Comparison of ENCODE assay signal across 13 mouse cellular contexts in the genomic region with DNA sequence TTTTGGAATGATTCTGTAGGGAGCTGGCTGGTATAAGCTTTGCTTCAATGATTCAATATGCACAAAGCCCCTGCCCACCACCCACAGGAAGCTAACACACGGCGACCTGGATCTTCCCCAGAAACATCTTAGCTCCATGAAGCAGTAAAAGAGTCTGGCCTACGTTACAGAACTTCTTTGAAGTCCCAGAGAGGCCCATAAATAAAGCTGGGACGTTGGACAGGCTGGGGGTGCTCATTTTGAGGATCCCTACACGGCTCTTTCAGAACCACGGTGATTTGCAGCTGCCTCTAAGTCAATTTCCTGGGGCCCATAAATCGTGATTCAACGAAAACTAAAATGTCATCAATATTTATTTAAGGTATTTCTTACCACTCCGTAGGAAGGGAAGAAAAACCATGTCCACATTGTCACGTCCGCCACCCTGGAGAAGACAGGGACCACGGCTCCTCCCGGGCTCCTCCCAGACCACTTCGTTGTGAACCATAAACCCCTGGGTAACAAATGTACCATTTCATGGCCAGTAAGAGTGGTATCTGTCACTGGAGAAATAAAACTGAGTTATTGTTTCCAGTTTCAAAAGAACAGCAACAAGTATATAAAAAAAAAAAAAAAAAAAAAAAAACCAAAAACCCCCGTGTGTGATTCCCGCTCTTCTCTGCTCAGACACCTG.
DNase-seq lines count a peak whose midpoint lies in the region; ATAC-seq lines count a peak whose summit lies in the region.
"Had no signal": no experiment of that assay in that cellular context is flagged by ENCODE, and none has a peak within 500 bp of the region (broad histone marks: within the 10 kb centered on the region; RNA-seq: fewer than 3 reads in every experiment).

No protein-coding gene starts in this region.

- no peak overlapping the region for H3K4me3 ChIP-seq in kidney, embryonic 16.5 days (ENCODE audit: low read length)
- no peak overlapping the region for H3K4me3 ChIP-seq in embryonic facial prominence, embryonic 14.5 days (ENCODE audit: low read depth, low read length)
- no peak overlapping the region for H3K4me3 ChIP-seq in neural tube, embryonic 14.5 days (ENCODE audit: low read depth, low read length)
- H3K4me3 ChIP-seq in heart, embryonic 11.5 days (ENCODE audit: low read depth, low read length) = no peak overlapping the region
- H3K4me3 ChIP-seq: heart, embryonic 15.5 days; layer of hippocampus, adult 2 months had no signal

- no peak for DNase-seq in kidney, postnatal 25 days
- DNase-seq in embryonic facial prominence, embryonic 14.5 days (ENCODE audit: low spot score) = no peak
- DNase-seq in mesoderm, embryonic 11.5 days (ENCODE audit: low read depth, low spot score) = peak; percentile 69
- DNase-seq in heart, postnatal 25 days (ENCODE audit: low spot score) = no peak
- DNase-seq in lung, postnatal 25 days (ENCODE audit: low spot score) = no peak
- DNase-seq: B cell, adult 2 months; right cerebral cortex, postnatal 14 days; thymus, adult 2 months had no signal

- peak overlapping the region; percentile 45 for H3K4me2 ChIP-seq in kidney, embryonic 16.5 days (replicated peaks; ENCODE audit: low read depth, low read length)
- 0 out of 2 replicates have a peak overlapping the region, but pooled peaks have one; percentile 32 for H3K4me2 ChIP-seq in embryonic facial prominence, embryonic 14.5 days (ENCODE audit: low read depth, low read length)
- peak overlapping the region; percentile 17; the same call in 1 of the 2 replicates for H3K4me2 ChIP-seq in neural tube, embryonic 14.5 days (ENCODE audit: low read depth, low read length)
- no peak overlapping the region for H3K4me2 ChIP-seq in heart, embryonic 11.5 days
- H3K4me2 ChIP-seq: heart, embryonic 15.5 days had no signal

- peak; percentile 90 for ATAC-seq in kidney, embryonic 16.5 days (ENCODE audit: low FRiP score, low TSS enrichment)
- no peak for ATAC-seq in embryonic facial prominence, embryonic 14.5 days (ENCODE audit: low read depth)
- ATAC-seq in neural tube, embryonic 14.5 days (ENCODE audit: low read depth) = peak; percentile 38; the same call in 1 of the 2 replicates
- ATAC-seq in heart, embryonic 11.5 days (replicated peaks; ENCODE audit: insufficient number of reproducible peaks, low FRiP score, low TSS enrichment) = no peak

- H3K9ac ChIP-seq in kidney, embryonic 16.5 days (replicated peaks; ENCODE audit: low read length) = no peak overlapping the region
- H3K9ac ChIP-seq in embryonic facial prominence, embryonic 14.5 days (ENCODE audit: low read depth, low read length) = no peak overlapping the region
- no peak overlapping the region for H3K9ac ChIP-seq in neural tube, embryonic 14.5 days (replicated peaks; ENCODE audit: low read depth, low read length)
- H3K9ac ChIP-seq in heart, embryonic 11.5 days (ENCODE audit: low read depth, low read length) = no peak overlapping the region
- H3K9ac ChIP-seq: heart, embryonic 15.5 days had no signal

- no peaks in the 10 kb centered on the region for H3K9me3 ChIP-seq in kidney, embryonic 16.5 days (ENCODE audit: low read length)
- no peaks in the 10 kb centered on the region for H3K9me3 ChIP-seq in embryonic facial prominence, embryonic 14.5 days (ENCODE audit: control insufficient read depth, low read length)
- no peaks in the 10 kb centered on the region for H3K9me3 ChIP-seq in neural tube, embryonic 14.5 days (ENCODE audit: control insufficient read depth, low read length)
- no peaks in the 10 kb centered on the region for H3K9me3 ChIP-seq in heart, embryonic 11.5 days (replicated peaks; ENCODE audit: control insufficient read depth, low read length)
- H3K9me3 ChIP-seq: heart, embryonic 15.5 days had no signal

- H3K27me3 ChIP-seq in kidney, embryonic 16.5 days (ENCODE audit: insufficient read depth, low read length) = no peaks in the 10 kb centered on the region
- H3K27me3 ChIP-seq in embryonic facial prominence, embryonic 14.5 days (replicated peaks; ENCODE audit: control insufficient read depth, insufficient read depth, low read length) = no peaks in the 10 kb centered on the region
- H3K27me3 ChIP-seq in neural tube, embryonic 14.5 days (ENCODE audit: control insufficient read depth, insufficient read depth, low read length) = no peaks in the 10 kb centered on the region
- H3K27me3 ChIP-seq in heart, embryonic 11.5 days (ENCODE audit: control insufficient read depth, insufficient read depth, low read length) = no peaks in the 10 kb centered on the region
- H3K27me3 ChIP-seq: heart, embryonic 15.5 days had no signal

- WGBS in kidney, embryonic 16.5 days = 13% methylated on average over 16 of the region's 16 CpGs
- WGBS in embryonic facial prominence, embryonic 14.5 days = 41% methylated on average over 16 of the region's 16 CpGs
- 13% methylated on average over 16 of the region's 16 CpGs for WGBS in neural tube, embryonic 14.5 days
- 71% methylated on average over 16 of the region's 16 CpGs for WGBS in heart, embryonic 11.5 days (ENCODE audit: insufficient replicate concordance)

- peak overlapping the region; percentile 71; the same call in 1 of the 2 replicates for H3K27ac ChIP-seq in kidney, embryonic 16.5 days (ENCODE audit: low read length)
- H3K27ac ChIP-seq in embryonic facial prominence, embryonic 14.5 days (replicated peaks; ENCODE audit: low read depth, low read length) = no peak overlapping the region
- no peak overlapping the region for H3K27ac ChIP-seq in neural tube, embryonic 14.5 days (ENCODE audit: low read depth, low read length)
- no peak overlapping the region for H3K27ac ChIP-seq in heart, embryonic 11.5 days (ENCODE audit: low read depth, low read length)
- H3K27ac ChIP-seq: heart, embryonic 15.5 days; layer of hippocampus, adult 2 months had no signal

- H3K36me3 ChIP-seq in kidney, embryonic 16.5 days (ENCODE audit: insufficient read depth, low read length) = no peaks in the 10 kb centered on the region
- H3K36me3 ChIP-seq in embryonic facial prominence, embryonic 14.5 days (ENCODE audit: control insufficient read depth, insufficient read depth, low read length) = no peaks in the 10 kb centered on the region
- H3K36me3 ChIP-seq in neural tube, embryonic 14.5 days (ENCODE audit: control insufficient read depth, insufficient read depth, low read length) = no peaks in the 10 kb centered on the region
- no peaks in the 10 kb centered on the region for H3K36me3 ChIP-seq in heart, embryonic 11.5 days (ENCODE audit: control insufficient read depth, insufficient read depth, low read length)
- H3K36me3 ChIP-seq: heart, embryonic 15.5 days had no signal

- intact Hi-C loops in heart, postnatal 25 days (cut with DNase I) = no loop called here

- peaks cover 14% of the 10 kb centered on the region; the same call in 1 of the 2 replicates for H3K4me1 ChIP-seq in kidney, embryonic 16.5 days (ENCODE audit: insufficient read depth, low read length)
- peaks cover 8% of the 10 kb centered on the region for H3K4me1 ChIP-seq in embryonic facial prominence, embryonic 14.5 days (ENCODE audit: control insufficient read depth, insufficient read depth, low read length)
- peaks cover 7% of the 10 kb centered on the region; the same call in 1 of the 2 replicates for H3K4me1 ChIP-seq in neural tube, embryonic 14.5 days (ENCODE audit: control insufficient read depth, insufficient read depth, low read length)
- 0 out of 2 replicates have a peak, but pooled peaks cover 2% of the 10 kb centered on the region for H3K4me1 ChIP-seq in heart, embryonic 11.5 days (ENCODE audit: control insufficient read depth, insufficient read depth, low read length)

Comparison
In these comparisons a context has a peak if more than half of its experiments do, and no peak if none do; other contexts are left out.
1. ATAC-seq: peak in kidney, embryonic 16.5 days (single experiment) and neural tube, embryonic 14.5 days (single experiment); none in embryonic facial prominence, embryonic 14.5 days (single experiment) and heart, embryonic 11.5 days (single experiment).